Mouse (Mus musculus) thymus, adult 2 months (tissue): ENCODE data around the gene Ksr2.

ENCODE experiments used
- CTCF ChIP-seq: fragments of 200-500 bp; IDR thresholded peaks from 2 replicates; pipeline ENCODE4 v1.5.1; 2012; ENCODE audit warnings: mild to moderate bottlenecking, control low read depth, low read length, moderate library complexity, borderline replicate concordance; ENCODE audit not compliant: control insufficient read depth, poor library complexity, insufficient read depth; ENCODE audit errors: extremely low read depth
- POLR2A ChIP-seq: fragments of 200-500 bp; IDR thresholded peaks from 2 replicates; pipeline ENCODE4 v1.6.1; 2012; ENCODE audit warnings: mild to moderate bottlenecking, low read length, control low read depth, moderate library complexity; ENCODE audit not compliant: control insufficient read depth, poor library complexity, insufficient read depth; ENCODE audit errors: extremely low read depth

DNA sequence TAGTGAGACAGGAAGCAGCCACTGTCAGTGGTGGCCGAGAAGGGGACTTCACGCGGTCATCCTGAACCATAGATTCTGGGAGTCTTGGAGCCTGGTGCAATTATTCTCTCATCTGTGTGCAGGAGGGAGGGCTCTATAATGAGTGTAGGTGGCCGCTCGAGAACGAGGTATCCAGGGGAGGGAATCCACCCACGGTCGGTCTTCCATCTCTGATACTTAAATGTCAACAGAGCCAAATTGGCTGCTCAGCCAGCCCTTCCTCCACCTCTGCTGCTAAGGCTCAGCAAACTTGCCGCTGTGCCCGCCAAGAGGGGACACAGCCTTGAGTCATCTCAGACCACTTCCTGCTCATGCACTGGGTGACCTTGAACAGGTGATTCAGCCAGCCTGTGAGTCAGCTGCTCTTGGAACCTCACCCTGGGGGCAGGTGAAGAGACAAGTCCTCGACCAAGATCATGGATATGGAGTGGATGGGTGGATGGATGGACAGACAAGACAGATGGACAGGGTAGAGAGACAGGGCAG is 330.9 kb downstream of the Ksr2 start:
- TF ChIP-seq CTCF: no peak
- TF ChIP-seq POLR2A: no peak
